Mouse (Mus musculus) cortical plate, adult 2 months (tissue): Measurements from ENCODE around the gene Prkcd.
"Not testable (repeated sequence)": the region's sequence is repeated elsewhere in the genome, so short reads cannot be mapped to it uniquely, and the experiment has no call there.

Source experiments
- CTCF ChIP-seq: fragments of 200-500 bp; IDR thresholded peaks from 2 replicates; pipeline ENCODE4 v1.5.1; 2011; ENCODE audit warnings: mild to moderate bottlenecking, control low read depth, low read length; ENCODE audit not compliant: insufficient read depth; ENCODE audit errors: extremely low read depth
- POLR2A ChIP-seq: fragments of 200-500 bp; IDR thresholded peaks from 2 replicates; pipeline ENCODE4 v1.6.1; 2011; ENCODE audit warnings: mild to moderate bottlenecking, low read length, control low read depth; ENCODE audit not compliant: insufficient read depth; ENCODE audit errors: extremely low read depth

- TF ChIP-seq POLR2A, CTCF: not testable (repeated sequence)
Measured at GRCm38 (mm10) chr14:30577303-30578062, 48.5 kb downstream of the Prkcd start.
